Mouse (Mus musculus) heart, postnatal 10 days (tissue): ENCODE measurements around the gene Zfyve26. TPM values are rescaled to one million over a fixed set of nuclear protein-coding genes. Genes with fewer than 3 reads are reported as not detected.
A peak's percentile ranks its signal among the peaks of the same experiment; 100 is the strongest.
"Not testable (repeated sequence)": the region's sequence is repeated elsewhere in the genome, so short reads cannot be mapped to it uniquely, and the experiment has no call there.

Experiments used
- DNase-seq, 2 experiments: peaks; one replicate each; pipeline ENCODE4 v3.0.0; 2021
- intact Hi-C: fragments of 180-260 bp; cut with DNase I; formaldehyde crosslinking; loops from one replicate; pipeline ENCODE4 v1.15.1; 2025
- total RNA-seq, 2 experiments: library from RNA; stranded (reverse); gene quantifications; 2 replicates each; pipeline ENCODE4 v1.2.3; 2021

The Zfyve26 gene
- total RNA-seq: 10 to 100 TPM; 14.9 to 15.8 TPM

DNA sequence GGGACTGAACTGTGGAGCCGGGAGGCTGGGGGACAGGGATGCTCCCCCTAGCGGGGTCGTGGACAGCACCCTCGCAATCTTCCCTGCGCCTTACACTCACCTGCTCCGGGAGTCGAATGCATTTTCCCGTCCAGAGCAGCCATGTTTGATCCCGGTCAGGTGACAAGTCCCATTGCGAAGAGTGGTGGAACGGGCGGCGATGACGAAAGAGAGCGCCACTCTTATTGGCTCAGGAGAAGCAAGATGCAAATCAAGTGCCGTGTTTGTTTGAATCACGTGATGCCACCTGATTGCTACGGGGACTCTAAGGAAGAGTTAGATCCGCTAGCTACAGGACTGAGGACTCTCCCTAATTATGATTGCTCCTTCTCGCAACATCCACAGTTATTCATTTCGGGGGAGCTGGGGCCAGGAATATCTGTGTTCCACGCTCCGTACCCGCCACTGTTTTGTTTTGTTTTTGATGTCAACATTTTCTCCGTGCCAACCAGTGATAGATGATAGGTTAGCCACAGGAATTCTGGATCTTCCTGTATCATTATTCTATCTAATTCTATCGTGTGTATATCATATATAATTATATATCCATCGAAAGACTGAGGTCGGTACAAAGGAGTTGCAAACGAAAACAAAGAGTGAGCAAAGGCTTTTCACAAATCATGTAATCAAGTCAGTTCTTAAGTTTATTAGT, at the start of gene Zfyve26:
Gene Zfyve26, minus strand, starts transcription at position 179 of the 691 bp plus-strand sequence.
- intact Hi-C loops: no loop called here
- peak; percentile 95 to 96 for DNase-seq

DNA sequence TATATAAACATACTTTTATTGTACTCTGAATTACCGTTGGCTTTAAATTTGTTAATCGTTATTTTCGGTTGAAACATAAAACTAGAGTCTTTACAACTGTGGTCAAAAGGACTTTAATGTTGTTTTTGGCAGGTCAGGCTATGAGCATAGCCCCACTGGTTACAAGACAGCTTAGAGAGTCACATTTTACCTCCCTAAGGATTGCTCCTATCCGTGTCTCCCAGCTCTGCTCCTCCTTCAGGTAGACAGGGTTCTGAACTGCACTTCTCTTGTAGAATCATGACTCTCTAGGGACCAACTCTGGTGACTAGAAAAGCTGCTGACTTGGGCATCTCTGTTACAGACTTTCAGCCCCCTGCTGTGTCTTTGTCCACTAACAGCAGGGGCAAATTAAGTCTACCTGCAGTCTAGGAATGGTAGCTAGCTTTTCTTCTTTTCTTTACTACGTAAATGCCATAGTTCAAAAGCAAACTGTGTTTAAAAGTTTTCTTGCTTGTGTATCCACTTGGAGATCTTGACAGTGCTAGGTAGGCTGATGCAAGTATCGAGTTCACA, 45.3 kb upstream of the Zfyve26 start:
- DNase-seq: no peak
- intact Hi-C loops: no loop called here

DNA sequence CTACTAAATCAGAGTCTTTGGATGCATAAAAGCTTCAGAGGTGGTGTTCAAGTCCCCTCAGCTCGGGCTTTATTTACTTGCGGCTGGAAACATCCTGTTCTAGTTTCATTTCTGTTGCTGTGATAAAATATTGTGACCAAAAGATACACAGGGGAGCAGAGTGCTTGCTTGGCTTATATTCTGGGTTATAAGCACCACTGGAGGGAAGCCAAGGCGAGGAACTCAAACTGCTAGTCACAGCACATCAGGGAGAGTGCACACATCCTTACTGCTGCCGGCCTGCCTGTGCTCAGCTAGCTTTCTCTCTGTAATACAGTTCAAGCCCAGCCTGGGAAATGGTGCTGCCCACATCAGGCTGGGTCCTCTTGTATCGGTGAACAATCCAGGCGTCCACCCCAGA, 44.4 kb upstream of the Zfyve26 start:
- DNase-seq: peak; percentile 31 to 35
- intact Hi-C loops: no loop called here

DNA sequence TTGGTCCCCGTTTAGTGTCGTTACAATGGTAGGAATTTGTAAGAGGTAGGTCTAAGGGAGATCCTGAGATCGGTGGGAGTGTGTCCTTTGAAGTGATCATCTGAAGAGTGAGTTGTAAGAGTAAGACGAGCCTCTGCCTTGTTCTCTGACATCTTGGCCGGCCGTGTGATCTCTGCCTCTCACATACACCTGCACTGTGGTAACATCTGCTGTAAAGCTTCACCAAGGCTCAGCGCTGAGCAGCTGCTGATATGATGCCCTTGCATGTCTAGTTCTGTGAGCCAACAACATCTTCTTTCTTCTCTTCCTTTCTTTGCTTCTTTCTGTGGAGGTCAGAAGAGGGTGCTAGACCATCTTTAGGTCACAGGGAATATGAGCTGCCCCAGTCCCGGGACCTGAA, 42.7 kb upstream of the Zfyve26 start:
- DNase-seq: no peak
- intact Hi-C loops: no loop called here

DNA sequence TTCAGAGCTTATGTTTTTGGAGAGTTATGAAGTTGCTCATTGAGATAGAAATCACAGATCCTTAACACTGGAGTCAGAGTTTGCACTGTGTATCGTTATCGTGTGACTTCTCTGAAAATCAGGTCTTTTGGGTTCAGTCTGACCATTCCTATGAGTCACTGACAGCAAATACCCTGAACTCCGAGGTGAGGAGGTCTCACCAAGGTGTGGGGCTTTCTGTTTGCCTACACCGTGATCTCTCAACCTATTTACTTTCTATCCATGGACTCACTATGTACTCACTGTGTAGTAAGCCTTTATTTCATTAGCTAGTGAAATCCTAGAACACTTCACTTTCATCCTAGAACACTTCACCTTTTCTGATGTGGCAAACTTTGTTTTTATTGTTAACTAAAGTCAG, 35.6 kb upstream of the Zfyve26 start:
- DNase-seq: no peak
- intact Hi-C loops: no loop called here

DNA sequence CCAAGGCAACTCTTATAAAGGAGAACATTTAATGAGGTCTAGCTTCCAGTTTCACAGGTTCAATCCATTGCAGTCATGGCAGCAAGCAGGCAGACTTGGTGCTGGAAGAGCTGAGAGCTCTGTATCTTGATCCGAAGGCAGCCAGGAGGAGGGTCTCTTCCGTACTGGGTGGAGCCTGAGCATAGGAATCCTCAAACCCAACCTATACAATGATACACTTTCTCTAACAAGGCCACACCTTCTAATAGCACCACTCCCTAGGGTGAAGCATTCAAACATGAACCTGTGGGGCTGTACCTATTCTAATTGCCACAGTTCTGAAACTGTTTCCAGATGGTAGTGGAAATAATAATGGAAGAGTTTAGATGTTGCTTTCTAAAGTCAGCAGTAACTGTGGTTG, 34.5 kb upstream of the Zfyve26 start:
- no peak for DNase-seq
- intact Hi-C loops: no loop called here

DNA sequence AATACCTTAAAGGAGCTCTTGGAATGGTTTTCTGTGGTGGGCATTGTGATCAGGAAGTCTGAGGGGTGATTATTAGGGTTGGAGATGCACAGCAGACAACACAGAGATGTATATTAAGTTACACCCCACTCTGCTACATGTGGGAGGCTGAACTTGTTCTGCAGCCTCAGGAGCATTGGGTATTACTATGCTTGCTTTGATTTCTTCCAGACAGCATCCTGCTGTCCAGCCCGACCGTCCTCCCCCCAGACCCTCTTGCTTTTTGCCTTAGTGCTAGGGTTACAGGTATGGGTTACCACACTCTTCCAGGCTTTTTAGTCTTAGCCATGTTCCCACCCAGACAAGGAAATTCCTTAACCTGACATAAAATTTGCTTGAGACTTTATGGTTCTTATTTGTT, 31.8 kb upstream of the Zfyve26 start:
- DNase-seq: no peak
- intact Hi-C loops: no loop called here

DNA sequence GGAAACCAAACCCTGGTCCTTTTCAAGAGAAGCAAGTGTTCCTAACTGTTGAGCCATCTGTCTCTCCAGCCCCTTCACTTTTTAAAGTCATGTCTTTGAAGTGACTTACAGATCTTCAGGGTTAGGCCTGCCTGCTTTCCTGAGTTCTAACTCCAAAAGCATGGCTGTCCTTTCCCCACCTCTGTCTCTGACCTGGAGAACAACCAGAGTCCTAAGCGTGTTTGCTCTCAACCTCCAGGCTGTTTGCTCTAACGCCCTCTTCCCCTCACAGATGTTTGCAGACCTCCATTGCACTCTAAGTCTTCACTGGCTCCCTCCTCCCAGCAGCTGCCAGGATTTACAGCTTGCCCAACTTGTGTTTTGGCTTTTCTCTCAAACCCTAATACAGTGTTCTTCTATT, 30.6 kb upstream of the Zfyve26 start:
- DNase-seq: no peak
- intact Hi-C loops: no loop called here

DNA sequence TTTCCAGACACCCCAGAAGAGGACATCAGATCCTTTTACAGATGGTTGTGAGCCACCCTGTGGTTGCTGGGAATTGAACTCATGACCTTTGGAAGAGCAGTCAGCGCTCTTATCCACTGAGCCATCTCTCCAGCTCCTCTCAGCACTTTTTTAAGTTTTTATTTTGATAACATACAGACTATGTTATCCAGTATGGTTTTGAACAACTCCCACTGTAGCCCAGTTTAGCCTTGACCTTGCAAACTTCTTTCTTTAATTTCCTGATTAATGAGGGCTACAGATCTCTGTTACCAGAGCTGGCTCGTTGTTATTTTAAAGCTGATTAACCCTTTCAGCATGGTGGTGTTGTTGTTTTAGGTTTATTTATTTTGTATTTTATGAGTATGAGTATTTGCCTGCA, 30.1 kb upstream of the Zfyve26 start:
- DNase-seq: no peak
- intact Hi-C loops: no loop called here

DNA sequence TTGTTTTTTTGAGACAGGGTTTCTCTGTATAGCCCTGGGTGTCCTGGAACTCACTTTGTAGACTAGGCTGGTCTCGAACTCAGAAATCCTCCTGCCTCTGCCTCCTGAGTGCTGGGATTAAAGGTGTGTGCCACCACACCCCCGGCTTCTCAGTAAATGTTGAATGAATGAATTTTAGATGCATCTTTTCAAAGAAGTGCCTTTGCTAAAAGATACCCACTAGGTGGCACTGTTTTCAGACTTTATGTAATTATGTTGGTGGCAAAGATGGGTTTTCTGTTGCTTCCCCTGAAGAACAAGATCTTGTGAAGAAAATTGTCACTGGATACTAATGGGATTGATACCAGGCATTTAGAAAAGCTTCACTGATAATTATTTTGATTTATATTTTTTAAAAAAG, 26.4 kb upstream of the Zfyve26 start:
- intact Hi-C loops: not testable (repeated sequence)
- DNase-seq: peak in 1 of 2 experiments; percentile 26

DNA sequence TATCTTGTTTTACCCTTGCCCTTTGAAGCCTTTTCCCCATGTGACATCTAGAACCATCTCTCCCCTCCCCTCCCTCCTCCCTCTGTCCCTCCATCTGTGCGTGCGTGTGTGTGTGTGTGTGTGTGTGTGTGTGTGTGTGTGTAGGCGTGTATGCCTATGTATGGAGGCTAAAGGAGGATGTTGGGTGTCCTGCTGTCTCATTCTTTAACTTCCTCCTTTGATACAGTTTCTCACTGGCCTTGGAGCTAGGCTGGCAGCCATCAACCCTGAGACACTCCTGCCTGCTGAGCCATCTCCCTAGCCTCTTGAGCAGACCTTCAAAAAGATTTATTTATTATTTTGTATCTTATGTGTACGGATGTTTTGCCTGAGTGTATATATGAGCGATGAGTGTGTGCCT, 24.8 kb upstream of the Zfyve26 start:
- intact Hi-C loops: no loop called here

DNA sequence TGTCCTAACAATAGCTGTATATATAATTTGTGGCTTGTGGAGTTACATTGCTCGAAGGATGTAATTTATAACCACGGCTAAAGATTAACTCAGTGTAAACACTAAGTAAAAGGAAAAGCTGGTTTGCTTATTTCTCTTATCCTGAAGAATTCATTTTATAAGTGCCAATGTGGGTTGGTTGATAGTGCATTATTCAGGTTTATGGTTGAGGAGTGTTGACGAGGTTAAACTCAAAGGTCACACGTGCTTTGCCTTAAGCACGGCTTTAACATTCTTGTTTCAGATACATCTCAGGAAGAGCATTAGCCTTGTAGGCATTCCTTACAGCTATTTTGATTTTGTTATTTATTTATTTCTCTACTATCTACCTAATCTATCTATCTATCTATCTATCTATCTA, 21.2 kb upstream of the Zfyve26 start:
- intact Hi-C loops: no loop called here
- DNase-seq: no peak

More for the DNA sequence above, 24.8 kb upstream of the Zfyve26 start:
- no peak for DNase-seq

DNA sequence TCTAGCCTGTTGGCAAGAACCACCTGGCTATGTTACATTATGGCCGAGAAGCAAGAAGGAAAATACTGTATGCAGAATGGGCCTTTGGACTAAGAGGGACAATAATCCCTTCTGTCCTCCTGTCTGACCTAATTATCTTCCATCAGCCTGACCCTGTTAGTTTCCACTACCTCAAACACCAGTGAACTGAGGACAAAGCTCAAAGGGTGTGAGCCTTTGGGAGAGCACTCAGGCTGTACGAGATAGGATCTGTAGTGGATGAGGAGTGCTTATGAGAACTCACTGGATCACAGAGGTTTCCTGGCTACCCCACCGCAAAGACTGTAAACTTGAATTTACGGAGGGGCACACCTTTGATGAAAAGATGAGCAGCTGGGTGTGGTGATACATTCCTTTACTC, 17.6 kb upstream of the Zfyve26 start:
- no peak for DNase-seq
- intact Hi-C loops: no loop called here

DNA sequence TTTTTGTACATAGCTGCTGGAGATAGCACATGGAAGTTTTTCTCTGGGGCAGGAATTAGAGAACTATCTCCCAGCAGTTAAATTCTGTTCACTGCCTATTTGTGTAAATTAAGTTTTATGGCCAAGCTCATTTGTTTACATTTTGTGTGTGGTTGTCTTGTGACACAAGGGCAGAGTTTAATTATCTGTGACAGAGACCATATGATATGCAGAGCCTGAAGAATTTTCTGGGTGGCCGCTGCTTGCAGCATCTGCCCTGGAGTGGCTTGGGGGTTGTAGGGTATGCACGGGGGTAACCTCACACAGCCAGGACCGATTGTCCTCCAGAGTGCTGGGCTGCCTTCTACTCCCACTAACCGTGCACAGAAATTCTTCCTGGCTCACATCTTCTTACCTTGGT, 9.9 kb upstream of the Zfyve26 start:
- DNase-seq: no peak
- intact Hi-C loops: no loop called here

DNA sequence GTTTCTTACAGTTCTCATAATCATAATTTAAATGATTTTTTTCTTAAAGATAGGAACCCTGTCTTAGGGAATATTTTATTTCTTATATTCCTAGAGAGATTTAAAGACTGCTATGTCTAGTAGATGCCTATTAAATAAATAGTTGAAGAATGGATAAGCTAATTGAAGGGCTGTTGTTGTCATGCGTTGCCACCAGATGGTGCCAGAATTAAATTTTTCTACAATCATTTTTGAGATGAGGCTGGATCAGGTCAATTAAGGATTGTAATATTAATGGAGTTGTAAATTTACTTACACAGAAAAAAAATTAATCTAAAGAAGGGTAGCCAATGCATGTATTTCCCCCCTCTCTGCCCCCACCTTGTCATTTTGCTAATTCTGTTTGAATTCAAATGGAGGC, 9.0 kb upstream of the Zfyve26 start:
- no peak for DNase-seq
- intact Hi-C loops: no loop called here

DNA sequence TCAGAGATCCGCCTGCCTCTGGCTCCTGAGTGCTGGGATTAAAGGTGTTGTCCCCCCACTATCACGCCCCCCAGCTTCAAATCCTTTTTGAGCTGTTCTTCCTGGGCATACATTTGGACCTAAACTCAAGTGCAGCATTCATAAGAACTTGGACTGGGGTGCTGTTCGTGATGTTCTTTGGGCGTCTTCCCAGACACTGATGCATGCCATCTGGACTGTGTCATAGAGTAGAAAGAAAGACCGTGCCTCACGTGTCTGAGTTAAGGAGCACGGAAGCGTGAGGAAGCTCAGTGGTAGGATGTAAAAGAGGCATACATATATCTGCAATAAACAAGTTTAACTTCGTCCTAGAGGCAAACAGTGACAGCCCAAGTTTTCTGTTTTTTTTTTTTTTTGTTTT, 5.7 kb upstream of the Zfyve26 start:
- intact Hi-C loops: no loop called here
- DNase-seq: peak; percentile 56 to 61

DNA sequence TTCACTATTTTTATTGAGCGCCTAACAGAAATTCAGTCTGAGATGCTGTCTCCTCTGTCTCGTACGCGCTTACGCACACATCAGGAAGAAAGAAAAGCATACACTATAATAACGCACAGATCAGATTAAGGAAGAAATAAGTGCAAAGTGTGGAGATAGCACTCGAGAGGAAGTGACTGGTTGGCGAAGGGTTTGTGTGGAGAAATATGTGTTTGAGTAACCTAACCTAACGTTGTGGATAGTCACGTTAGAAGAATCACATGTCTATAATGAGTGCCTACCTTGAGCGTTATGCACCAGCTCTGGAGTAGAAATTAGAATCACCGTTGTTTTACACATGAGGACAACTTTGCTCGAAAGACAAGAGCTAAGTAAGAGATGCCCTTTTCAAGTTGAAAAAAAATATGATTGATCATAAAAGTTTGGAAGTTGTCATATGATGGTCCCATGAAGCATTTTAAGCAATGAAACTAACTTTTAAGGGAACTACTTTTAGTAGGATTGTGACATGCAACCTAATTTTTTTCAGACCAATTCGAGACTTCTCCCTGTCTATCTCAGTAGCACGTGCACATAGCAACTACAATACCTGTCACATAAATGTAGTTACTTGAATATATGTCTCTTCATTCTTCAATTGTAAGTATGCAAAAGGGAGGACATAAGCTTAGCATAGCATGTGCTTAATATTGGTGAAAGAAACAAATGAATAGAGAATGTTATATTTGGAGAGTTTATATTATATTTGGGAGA, 2.0 kb upstream of the Zfyve26 start:
- intact Hi-C loops: no loop called here
- no peak for DNase-seq

DNA sequence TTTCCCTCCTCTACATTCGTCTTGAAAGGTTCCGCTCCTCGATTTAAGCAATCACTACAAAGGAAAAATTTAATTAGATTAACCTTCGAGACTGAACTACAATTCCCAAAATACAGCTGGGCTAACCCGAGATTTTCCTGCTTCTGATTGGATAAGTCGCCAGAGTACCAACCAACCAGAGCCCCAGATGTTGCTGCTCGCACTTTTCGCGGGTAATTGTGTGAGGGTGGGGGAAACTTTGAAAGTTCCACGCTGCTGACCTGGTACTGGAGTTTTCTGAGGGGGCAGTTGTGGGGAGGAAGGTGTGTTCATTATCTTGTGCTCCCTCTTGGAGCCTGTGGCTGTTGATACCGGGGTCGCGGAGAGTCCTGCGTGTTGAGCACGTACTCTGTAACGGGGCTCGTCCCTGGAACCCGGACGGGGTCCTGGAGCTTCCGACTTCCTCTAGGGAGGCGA, 1.0 kb upstream of the Zfyve26 start, which contains the start of gene Rad51b:
Gene Rad51b, plus strand, starts transcription at position 162 of the 456 bp plus-strand sequence.
- intact Hi-C loops: no loop called here
- peak; percentile 85 to 88 for DNase-seq

DNA sequence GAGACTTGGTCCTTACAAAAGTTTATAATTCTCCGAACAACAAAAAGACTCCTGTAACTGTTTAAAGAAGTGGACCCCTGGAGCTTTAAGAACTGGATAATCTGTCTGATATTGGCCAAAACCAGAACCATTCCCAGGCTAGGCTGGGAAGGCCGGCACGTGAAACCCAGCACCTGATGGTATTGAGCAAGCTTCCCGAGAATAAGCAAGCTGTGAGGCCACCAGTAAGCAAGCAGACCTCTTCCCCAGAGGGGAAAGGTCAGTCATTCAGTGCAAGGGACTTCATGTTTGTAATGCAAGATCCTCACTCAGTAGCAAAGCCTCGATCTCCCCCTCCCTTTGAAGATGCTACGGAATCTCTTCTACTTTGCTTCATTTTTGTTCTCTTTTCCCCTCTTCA, 3.2 kb downstream of the Zfyve26 start:
- intact Hi-C loops: no loop called here
- no peak for DNase-seq

DNA sequence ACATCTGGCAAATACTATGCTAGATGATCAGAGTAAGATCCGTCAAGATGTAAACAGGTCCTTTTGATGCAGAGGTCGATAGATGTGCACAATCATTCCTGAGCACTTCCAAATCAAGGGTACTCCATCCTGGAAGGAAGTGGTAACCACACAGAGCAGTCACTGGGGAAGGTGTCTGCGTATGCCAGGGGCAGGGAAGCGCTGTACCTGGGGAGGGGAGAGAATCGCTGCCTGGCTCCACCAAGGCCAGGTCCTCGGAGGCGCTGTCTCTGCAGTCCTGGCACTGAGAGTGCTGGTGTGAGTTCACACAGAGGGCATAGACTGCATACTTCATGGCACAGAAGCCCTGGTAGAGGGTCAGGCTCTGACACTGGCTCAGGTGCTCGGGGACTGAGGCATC, 13.5 kb downstream of the Zfyve26 start:
- intact Hi-C loops: no loop called here
- DNase-seq: no peak

DNA sequence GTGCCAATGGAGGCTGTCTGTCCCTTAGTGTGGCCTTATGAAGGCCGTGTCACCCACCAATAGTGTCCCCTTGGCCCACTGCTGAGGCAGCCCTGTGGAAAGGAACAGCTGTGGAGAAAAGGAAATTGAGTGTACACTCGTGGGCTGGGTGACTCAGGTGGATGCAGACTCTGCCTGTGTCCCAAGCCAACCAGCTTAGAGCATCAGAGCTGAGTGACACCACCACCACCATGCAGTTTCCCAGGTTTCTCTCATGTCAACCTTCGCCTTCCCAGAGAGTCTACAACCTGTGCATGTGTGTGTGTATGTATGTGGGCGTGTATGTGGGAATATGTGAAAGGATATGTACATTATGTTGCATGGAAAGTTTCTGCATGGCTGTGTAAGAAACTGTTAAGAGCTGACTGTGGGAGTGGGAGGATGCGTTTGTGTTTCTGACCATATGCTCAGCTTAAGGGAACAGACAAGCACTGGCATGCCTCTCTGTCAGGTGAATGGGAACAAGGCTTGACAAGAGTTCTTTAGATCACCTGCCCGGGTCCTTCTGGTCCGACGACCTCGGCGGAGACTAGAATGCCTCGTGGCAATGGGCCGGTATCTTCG, 16.5 kb downstream of the Zfyve26 start:
- intact Hi-C loops: no loop called here
- no peak for DNase-seq

DNA sequence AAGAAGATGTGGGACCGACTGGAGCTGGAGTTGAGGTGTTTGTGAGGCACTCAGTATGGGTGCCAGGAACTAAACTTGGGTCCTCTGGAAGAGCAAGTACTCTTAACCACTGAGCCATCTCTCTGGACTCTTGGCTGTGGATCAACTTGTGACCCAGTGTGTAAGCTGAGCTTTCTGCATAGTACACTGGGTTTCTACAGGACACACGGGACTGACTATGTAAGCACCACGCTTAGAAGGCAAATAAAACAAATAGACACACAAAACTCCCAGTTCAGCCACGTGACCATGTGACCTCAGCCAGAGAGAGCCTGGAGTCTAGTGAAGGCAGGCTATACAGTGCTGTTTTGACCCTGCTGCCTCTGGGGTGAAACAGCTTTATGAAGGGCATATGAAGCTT, 23.5 kb downstream of the Zfyve26 start:
- DNase-seq: no peak
- intact Hi-C loops: no loop called here
